In the genomic region with DNA sequence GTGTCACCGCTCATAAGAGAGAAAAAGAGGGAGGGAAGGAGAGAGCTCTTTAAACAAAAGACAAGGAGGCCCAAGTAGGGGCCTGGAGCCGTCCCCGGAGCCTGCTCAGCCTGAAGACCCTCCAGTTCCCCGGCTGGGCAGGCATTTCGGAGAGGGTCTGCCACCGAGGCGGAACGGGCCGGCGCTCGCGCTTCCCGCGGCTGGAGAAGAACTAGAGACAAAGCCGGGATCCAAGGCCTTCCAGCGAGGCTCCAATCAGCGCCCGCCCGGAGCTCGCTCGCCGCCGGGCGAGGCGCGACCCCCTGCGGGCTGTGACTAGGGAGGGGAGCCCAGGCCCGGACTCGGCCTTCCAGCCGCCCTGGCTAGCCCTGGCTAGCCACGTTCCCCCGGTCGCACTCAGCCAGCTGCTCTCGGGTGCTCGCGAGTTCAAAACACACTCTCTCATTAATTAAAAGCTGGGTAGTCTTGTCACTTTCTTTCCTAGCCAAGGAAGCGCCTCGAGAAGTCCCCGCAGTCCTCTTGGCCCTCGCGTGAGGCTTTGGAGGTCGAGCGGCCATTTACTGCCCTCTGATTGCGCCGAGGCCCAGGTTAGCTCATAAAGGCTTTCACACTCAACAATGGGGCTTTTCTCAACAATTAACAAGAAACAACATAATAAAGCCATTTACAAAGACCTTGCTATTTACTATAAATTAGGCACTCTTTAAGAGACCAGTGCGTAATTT, we compare ENCODE assay signal across 10 mouse cellular contexts. TPM values are rescaled to one million over a fixed set of nuclear protein-coding genes. Genes with fewer than 3 reads are reported as not detected.
DNase-seq lines count a peak whose midpoint lies in the region; ATAC-seq and TF ChIP-seq lines count a peak whose summit lies in the region.
"Had no signal": no experiment of that assay in that cellular context is flagged by ENCODE, and none has a peak within 500 bp of the region (broad histone marks: within the 10 kb centered on the region; RNA-seq: fewer than 3 reads in every experiment).

No protein-coding gene starts in this region.

- WGBS in heart, embryonic 14.5 days = 10% methylated on average over 46 of the region's 46 CpGs
- WGBS in liver, postnatal 0 days (ENCODE audit: insufficient replicate concordance) = 32% methylated on average over 44 of the region's 46 CpGs

- no peaks in the 10 kb centered on the region for H3K36me3 ChIP-seq in heart, embryonic 14.5 days (ENCODE audit: control insufficient read depth, insufficient read depth, low read length)
- no peaks in the 10 kb centered on the region for H3K36me3 ChIP-seq in liver, postnatal 0 days (replicated peaks; ENCODE audit: insufficient read depth, low read length)
- H3K36me3 ChIP-seq: G1E had no signal

- H3K9ac ChIP-seq in heart, embryonic 14.5 days (ENCODE audit: low read length) = peak overlapping the region; percentile 80
- H3K9ac ChIP-seq in liver, postnatal 0 days (replicated peaks) = 0 out of 2 replicates have a peak overlapping the region, but pooled peaks have one; percentile 28

- H3K4me2 ChIP-seq in heart, embryonic 14.5 days (ENCODE audit: low read length) = peak overlapping the region; percentile 64
- H3K4me2 ChIP-seq in liver, postnatal 0 days (ENCODE audit: low read depth, low read length) = peak overlapping the region; percentile 60

- no peak for TF ChIP-seq CTCF in brain, embryonic 14.5 days (IDR thresholded peaks at IDR 0.05; ENCODE audit: borderline replicate concordance, extremely low read depth, insufficient read depth, insufficient read length)
- TF ChIP-seq CTCF in liver, postnatal 0 days (IDR thresholded peaks at IDR 0.05; ENCODE audit: low read depth) = no peak

- no peak for TF ChIP-seq POLR2A in brain, embryonic 14.5 days (IDR thresholded peaks at IDR 0.05; ENCODE audit: borderline replicate concordance, extremely low read depth, insufficient read depth, insufficient read length, poor library complexity, severe bottlenecking)

- peak overlapping the region in 1 of 2 experiments; percentile 10; a peak in 2 of 4 replicates for H3K27ac ChIP-seq in heart, embryonic 14.5 days (replicated peaks in 1 of 2; ENCODE audit: control insufficient read depth in 1 of 2, insufficient read depth in 1 of 2, low read depth in 2 of 2, low read length in 2 of 2)
- no peak overlapping the region for H3K27ac ChIP-seq in liver, postnatal 0 days (ENCODE audit: low read depth)

- H3K4me3 ChIP-seq in heart, embryonic 14.5 days (ENCODE audit: control insufficient read depth in 1 of 2, insufficient read depth in 1 of 2, low read depth in 1 of 2, low read length in 2 of 2) = peak overlapping the region; percentile 27 to 30
- no peak overlapping the region; the same call in 1 of the 2 replicates for H3K4me3 ChIP-seq in liver, postnatal 0 days (ENCODE audit: low read depth, low read length)
- H3K4me3 ChIP-seq: erythroblast, embryonic 14.5 days had no signal

- H3K27me3 ChIP-seq in heart, embryonic 14.5 days (ENCODE audit: control insufficient read depth, insufficient read depth, low read length) = no peaks in the 10 kb centered on the region
- H3K27me3 ChIP-seq in liver, postnatal 0 days (ENCODE audit: insufficient read depth, low read length) = 0 out of 2 replicates have a peak, but pooled peaks cover 10% of the 10 kb centered on the region

- H3K9me3 ChIP-seq in heart, embryonic 14.5 days (ENCODE audit: control insufficient read depth, low read length) = no peaks in the 10 kb centered on the region
- no peaks in the 10 kb centered on the region for H3K9me3 ChIP-seq in liver, postnatal 0 days (ENCODE audit: low read length)
- H3K9me3 ChIP-seq: G1E had no signal

- no peak for TF ChIP-seq EP300 in liver, postnatal 0 days (IDR thresholded peaks at IDR 0.05; ENCODE audit: low read depth)

- no peak for ATAC-seq in heart, embryonic 14.5 days (ENCODE audit: insufficient number of reproducible peaks, insufficient read depth, low FRiP score, low read depth)
- ATAC-seq in liver, postnatal 0 days = no peak; the same call in 1 of the 2 replicates

- intact Hi-C loops in heart, postnatal 14 days (cut with DNase I) = no loop called here

- no peak for DNase-seq in heart, postnatal 14 days
- DNase-seq in brain, embryonic 14.5 days (ENCODE audit: low read depth) = peak; percentile 83
- peak; percentile 47 for DNase-seq in heart, postnatal 4 days
- no peak for DNase-seq in liver, postnatal 0 days
- no peak for DNase-seq in urinary bladder, postnatal 4 days (ENCODE audit: low spot score in 2 of 2)
- no peak for DNase-seq in frontal cortex, postnatal 14 days (ENCODE audit: low spot score in 2 of 2)
- DNase-seq in right cerebral cortex, adult 18-20 months = no peak

- H3K4me1 ChIP-seq in heart, embryonic 14.5 days (ENCODE audit: control insufficient read depth in 2 of 2, insufficient read depth in 2 of 2, low read length in 2 of 2) = peaks cover 32 to 57% of the 10 kb centered on the region in 2 experiments
- H3K4me1 ChIP-seq in liver, postnatal 0 days (ENCODE audit: insufficient read depth) = peaks cover 12% of the 10 kb centered on the region

RNA-seq across cellular contexts. Expression of a gene that starts 2.2 kb away (rescaled TPM):
- 5.8 and 8.9 TPM in 2 replicates for polyA plus RNA-seq in heart, embryonic 14.5 days (2014; fragmentation: Nextera tagmentation; extraction: Ambion mirVana)
- 1 to 10 TPM; 3.1 to 4.0 TPM for total RNA-seq in heart, postnatal 14 days (2021)
- 5.5 and 6.1 TPM in 2 replicates for polyA plus RNA-seq in brain, embryonic 14.5 days (2012; rRNA removed)
- total RNA-seq in heart, postnatal 4 days (2021) = 1 to 10 TPM; 4.7 to 5.0 TPM
- polyA plus RNA-seq in liver, postnatal 0 days (2015; fragmentation: Nextera tagmentation; extraction: Ambion mirVana) = 0.76 and 0.99 TPM in 2 replicates
- polyA plus RNA-seq: erythroblast, embryonic 14.5 days had no signal

RNA-seq across cellular contexts. Expression of a gene that starts 9.1 kb away (rescaled TPM):
- 4.7 and 6.4 TPM in 2 replicates for polyA plus RNA-seq in heart, embryonic 14.5 days (2014; fragmentation: Nextera tagmentation; extraction: Ambion mirVana)
- total RNA-seq in heart, postnatal 14 days (2021) = 1 to 10 TPM; 3.3 to 4.8 TPM
- 25.4 and 33.5 TPM in 2 replicates for polyA plus RNA-seq in brain, embryonic 14.5 days (2012; rRNA removed)
- total RNA-seq in heart, postnatal 4 days (2021) = 1 to 10 TPM; 6.3 to 7.2 TPM
- 0.15 and 0.25 TPM in 2 replicates for polyA plus RNA-seq in liver, postnatal 0 days (2015; fragmentation: Nextera tagmentation; extraction: Ambion mirVana)
- polyA plus RNA-seq: erythroblast, embryonic 14.5 days had no signal

RNA-seq across cellular contexts. Expression of a gene that starts 15.3 kb away (rescaled TPM):
- polyA plus RNA-seq in heart, embryonic 14.5 days (2014; fragmentation: Nextera tagmentation; extraction: Ambion mirVana) = 24.4 and 27.1 TPM in 2 replicates
- total RNA-seq in heart, postnatal 14 days (2021) = 10 to 100 TPM; 41.6 to 42.5 TPM
- 41.1 and 49.4 TPM in 2 replicates for polyA plus RNA-seq in brain, embryonic 14.5 days (2012; rRNA removed)
- 10 to 100 TPM; 41.5 to 44.3 TPM for total RNA-seq in heart, postnatal 4 days (2021)
- 20.7 and 22.4 TPM in 2 replicates for polyA plus RNA-seq in liver, postnatal 0 days (2015; fragmentation: Nextera tagmentation; extraction: Ambion mirVana)

RNA-seq across cellular contexts. Expression of a gene that starts 43.0 kb away (rescaled TPM):
- polyA plus RNA-seq in heart, embryonic 14.5 days (2014; fragmentation: Nextera tagmentation; extraction: Ambion mirVana) = not detected in 2 replicates
- total RNA-seq in heart, postnatal 14 days (2021) = not detected
- 0.16 TPM in 1 of 2 replicates, not detected in the other for polyA plus RNA-seq in brain, embryonic 14.5 days (2012; rRNA removed)
- not detected for total RNA-seq in heart, postnatal 4 days (2021)
- not detected in 2 replicates for polyA plus RNA-seq in liver, postnatal 0 days (2015; fragmentation: Nextera tagmentation; extraction: Ambion mirVana)
- total RNA-seq: G1E had no signal
- polyA plus RNA-seq: erythroblast, embryonic 14.5 days; G1E had no signal

Comparison
In these comparisons a context has a peak if more than half of its experiments do, and no peak if none do; other contexts are left out.
1. DNase-seq: peak in brain, embryonic 14.5 days (single experiment) and heart, postnatal 4 days (single experiment); none in heart, postnatal 14 days (0 of 2), liver, postnatal 0 days (single experiment), urinary bladder, postnatal 4 days (0 of 2), frontal cortex, postnatal 14 days (0 of 2) and right cerebral cortex, adult 18-20 months (single experiment).